Mouse (Mus musculus): ENCODE data around the gene Tmem179. TPM values are rescaled to one million over a fixed set of nuclear protein-coding genes. Genes with fewer than 3 reads are reported as not detected.
A peak's percentile ranks its signal among the peaks of the same experiment; 100 is the strongest.

Gene Tmem179
- polyA plus RNA-seq (2017; shearing (Covaris generic)), result not detected

- no peak for ATAC-seq
These were observed at the start of gene Tmem179 for GRCm38 (mm10) chr12:112516697-112517337. Gene Tmem179, minus strand, starts transcription at chr12:112516747.

GRCm38 (mm10) chr12:112563011-112563410 lies 46.5 kb upstream of the Tmem179 start:
- no peak for ATAC-seq

GRCm38 (mm10) chr12:112562462-112562861 lies 45.9 kb upstream of the Tmem179 start:
- no peak for ATAC-seq

GRCm38 (mm10) chr12:112561163-112561562 lies 44.6 kb upstream of the Tmem179 start:
- ATAC-seq, result no peak

- no peak for ATAC-seq
These were observed 43.7 kb upstream of the Tmem179 start for GRCm38 (mm10) chr12:112560176-112560797.

- ATAC-seq, result no peak
These were observed 43.1 kb upstream of the Tmem179 start for GRCm38 (mm10) chr12:112559671-112560070.

GRCm38 (mm10) chr12:112559231-112559630 lies 42.7 kb upstream of the Tmem179 start:
- ATAC-seq, result no peak

- no peak for ATAC-seq
These were observed 40.7 kb upstream of the Tmem179 start for GRCm38 (mm10) chr12:112557219-112557618.

GRCm38 (mm10) chr12:112556531-112557060 lies 40.0 kb upstream of the Tmem179 start:
- ATAC-seq, result no peak

GRCm38 (mm10) chr12:112554900-112555299 lies 38.4 kb upstream of the Tmem179 start:
- no peak for ATAC-seq

- no peak for ATAC-seq
These were observed 36.0 kb upstream of the Tmem179 start for GRCm38 (mm10) chr12:112552520-112552919.

- ATAC-seq, result peak; percentile 54
These were observed 35.4 kb upstream of the Tmem179 start for GRCm38 (mm10) chr12:112551861-112552375.

- ATAC-seq, result no peak
These were observed 32.7 kb upstream of the Tmem179 start for GRCm38 (mm10) chr12:112549287-112549686.

- ATAC-seq, result no peak
These were observed 29.6 kb upstream of the Tmem179 start for GRCm38 (mm10) chr12:112546110-112546509.

GRCm38 (mm10) chr12:112544946-112545701 lies 28.6 kb upstream of the Tmem179 start:
- ATAC-seq, result no peak

GRCm38 (mm10) chr12:112543941-112544340 lies 27.4 kb upstream of the Tmem179 start:
- ATAC-seq, result no peak

- no peak for ATAC-seq
These were observed 26.4 kb upstream of the Tmem179 start for GRCm38 (mm10) chr12:112542920-112543300.

GRCm38 (mm10) chr12:112542257-112542919 lies 25.8 kb upstream of the Tmem179 start:
- ATAC-seq, result no peak

GRCm38 (mm10) chr12:112541483-112542091 lies 25.0 kb upstream of the Tmem179 start:
- ATAC-seq, result no peak

GRCm38 (mm10) chr12:112540321-112540720 lies 23.8 kb upstream of the Tmem179 start:
- ATAC-seq, result no peak

GRCm38 (mm10) chr12:112539466-112539965 lies 23.0 kb upstream of the Tmem179 start:
- no peak for ATAC-seq

GRCm38 (mm10) chr12:112538356-112538755 lies 21.8 kb upstream of the Tmem179 start:
- ATAC-seq, result no peak
